Mouse (Mus musculus) thymus, postnatal 14 days (tissue): ENCODE results near the gene Mfge8.

Experiments used
- DNase-seq: peaks from one replicate; pipeline ENCODE4 v3.0.0; 2021

Mfge8 gene

DNA sequence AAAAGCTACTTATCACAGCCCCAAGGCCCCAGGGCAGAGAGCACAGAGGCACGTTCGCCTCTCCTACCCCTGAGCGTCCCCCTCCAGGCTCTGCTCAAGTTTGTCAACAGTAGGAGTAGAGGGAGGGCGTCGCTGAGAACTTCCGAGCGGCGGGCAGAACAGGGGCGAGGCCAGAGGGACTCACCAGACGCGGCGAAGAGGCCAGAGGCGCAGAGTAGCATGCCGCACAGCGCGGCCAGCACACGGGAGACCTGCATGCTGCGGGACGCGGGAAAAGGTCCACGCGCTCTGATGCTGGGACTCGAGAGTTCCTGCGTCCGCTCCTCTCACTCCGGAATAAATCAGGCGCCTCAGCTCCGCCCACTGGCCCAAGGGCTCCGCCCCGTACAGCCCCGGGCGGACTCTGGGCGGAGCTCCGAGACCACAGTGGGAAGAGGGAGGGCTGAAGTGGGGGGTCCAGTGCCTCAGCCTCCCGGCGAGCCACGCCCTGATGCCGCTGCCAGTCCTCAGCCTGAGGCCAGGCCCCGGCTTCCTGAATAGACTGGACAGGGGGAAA lies at the start of gene Mfge8:
Gene Mfge8, minus strand, starts transcription at position 350 of the 556 bp plus-strand sequence.
- peak; percentile 80 for DNase-seq

- no peak for DNase-seq
Observed at GRCm38 (mm10) chr7:79194560-79195413, 45.9 kb upstream of the Mfge8 start.

GRCm38 (mm10) chr7:79193936-79194335 lies 45.1 kb upstream of the Mfge8 start:
- DNase-seq = no peak

GRCm38 (mm10) chr7:79191501-79191900 lies 42.6 kb upstream of the Mfge8 start:
- DNase-seq = no peak

DNA sequence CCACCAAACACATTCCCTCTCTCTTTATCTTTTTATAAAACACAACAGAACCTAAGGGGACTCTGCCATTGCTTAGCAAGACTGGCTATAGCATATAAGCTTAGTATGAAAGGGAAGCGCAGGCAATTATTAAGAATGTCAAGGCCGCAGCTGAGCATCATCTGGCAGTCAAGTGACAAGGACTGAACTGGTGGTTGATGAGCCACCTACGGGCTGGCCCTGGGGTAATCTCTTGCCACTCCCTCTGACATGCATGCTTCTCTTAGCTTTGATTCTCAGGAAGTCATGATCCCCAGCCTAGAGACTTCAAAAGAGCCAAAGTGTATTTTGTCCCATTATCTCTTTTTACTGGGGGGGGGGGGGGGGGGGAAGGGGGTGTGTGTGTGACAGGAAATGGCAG lies 41.7 kb upstream of the Mfge8 start:
- peak; percentile 41 for DNase-seq

DNA sequence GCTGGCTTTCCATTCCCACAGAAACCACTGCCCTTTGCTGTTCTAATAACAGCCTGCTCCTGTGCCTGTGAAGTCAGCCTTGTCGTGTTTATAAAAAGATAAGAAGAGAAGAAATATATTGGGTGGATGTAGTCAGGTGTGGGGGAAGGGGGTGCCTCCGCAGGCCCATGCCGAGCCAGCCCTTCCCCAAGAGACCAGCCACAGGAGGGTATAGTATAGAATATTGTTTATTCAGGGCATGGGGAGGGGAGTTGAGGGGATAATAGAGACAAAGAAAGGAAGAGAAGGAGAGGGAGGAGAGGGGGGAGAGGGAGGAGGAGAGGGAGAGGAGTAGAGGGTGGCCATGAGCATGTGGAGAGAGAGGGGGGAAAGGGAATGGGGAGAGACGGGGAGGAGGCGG lies 40.4 kb upstream of the Mfge8 start:
- DNase-seq = no peak

DNA sequence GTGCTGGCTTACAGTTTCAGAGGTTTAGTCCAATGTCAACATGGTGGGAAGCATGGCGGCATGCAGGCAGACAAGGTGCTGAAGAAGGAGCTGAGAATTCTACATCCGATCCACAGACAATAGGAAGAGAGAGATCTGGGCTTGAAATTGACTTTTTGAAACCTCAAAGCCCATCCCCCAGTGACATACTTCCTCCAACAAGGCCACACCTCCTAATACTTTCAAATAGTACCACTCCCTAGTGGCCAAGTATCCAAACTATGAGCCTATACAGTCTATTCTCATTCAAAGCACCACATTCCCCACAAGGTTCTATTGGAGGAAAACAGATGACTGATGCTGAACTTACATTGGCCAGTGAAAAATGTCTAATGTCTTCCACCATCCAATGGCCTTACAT lies 38.7 kb upstream of the Mfge8 start:
- DNase-seq = no peak

DNA sequence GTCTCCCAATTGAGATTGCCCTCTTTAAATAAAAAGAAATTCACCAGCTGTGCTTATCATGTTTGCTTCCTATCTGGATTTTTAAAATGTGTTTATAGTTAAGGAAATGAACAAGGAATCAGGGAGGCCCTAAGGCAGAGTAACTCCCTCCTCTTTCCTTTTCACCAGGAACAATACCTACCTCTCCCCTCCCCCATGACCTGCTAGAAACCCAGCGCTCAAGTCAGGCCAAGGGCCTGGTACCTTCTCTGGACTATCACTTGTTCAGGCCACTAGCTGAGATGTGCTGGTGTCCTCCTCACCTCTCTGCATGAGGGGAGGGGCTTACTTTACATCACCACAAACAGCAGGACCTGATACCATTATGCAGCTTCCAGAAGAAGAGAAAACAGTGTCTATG lies 34.6 kb upstream of the Mfge8 start:
- DNase-seq = no peak

DNA sequence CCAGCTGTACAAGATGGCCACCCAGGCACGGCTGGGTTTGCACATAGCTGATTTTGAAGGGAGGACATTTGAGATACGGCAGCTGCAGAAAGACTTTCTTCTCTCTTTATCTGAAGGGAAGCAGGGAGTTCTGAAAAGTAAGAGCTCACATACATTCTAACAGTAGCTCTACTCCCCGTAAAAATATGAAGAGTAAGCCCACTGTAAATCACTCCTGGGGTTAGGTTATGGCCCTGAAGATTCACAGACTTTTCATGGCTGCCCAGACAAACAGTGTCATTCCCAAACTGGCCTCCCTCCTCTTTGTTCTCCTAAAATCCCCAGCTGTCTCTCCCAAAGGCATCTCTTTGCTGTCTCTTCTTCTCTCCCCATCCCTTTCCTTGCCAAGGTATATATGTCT lies 24.9 kb upstream of the Mfge8 start:
- no peak for DNase-seq

DNA sequence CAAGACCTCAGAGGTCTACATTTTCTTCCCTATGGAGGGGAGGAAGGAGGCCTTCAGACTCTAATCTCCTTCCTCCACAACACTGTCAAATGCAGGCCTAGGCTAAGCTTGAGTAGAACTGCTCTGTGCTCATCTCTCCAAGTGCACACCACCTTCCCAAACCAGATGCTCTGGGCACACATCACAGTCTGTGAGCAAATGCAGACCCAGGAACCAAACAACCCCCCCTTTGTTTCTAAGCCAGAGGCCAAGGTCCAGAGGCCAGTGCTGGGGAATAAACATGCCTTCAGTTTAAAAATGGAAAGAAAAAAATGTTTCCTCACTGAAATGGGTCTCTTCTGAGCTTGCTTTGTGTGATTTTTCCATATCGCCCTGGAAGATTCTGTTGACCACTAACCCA lies 22.9 kb upstream of the Mfge8 start:
- no peak for DNase-seq

DNA sequence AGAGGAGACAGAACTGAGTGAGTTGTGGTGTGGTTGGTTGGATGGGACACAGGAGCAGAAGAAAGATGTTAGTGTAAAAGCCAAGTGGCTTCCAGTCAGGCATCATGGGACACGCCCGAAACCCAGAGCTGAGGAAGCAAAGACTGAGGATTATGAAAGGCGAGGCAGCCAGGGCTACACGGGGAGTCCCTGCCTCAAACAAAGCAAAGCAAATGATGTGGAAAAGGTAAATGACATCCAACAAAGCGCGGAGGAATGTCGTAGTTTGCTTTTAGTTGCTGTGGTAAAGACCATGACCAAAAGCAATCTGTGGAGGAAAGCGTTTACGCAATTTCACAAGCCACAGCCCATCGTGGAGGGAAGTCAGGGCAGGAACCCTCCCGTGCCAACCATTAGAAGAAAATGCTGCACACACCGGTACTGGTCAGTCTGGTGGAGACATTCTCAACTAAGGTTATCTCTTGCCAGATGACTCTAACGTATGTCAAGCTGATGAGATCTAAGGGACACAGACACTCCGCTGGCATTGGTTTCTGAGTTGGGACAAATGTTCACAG lies 18.2 kb upstream of the Mfge8 start:
- DNase-seq = no peak

DNA sequence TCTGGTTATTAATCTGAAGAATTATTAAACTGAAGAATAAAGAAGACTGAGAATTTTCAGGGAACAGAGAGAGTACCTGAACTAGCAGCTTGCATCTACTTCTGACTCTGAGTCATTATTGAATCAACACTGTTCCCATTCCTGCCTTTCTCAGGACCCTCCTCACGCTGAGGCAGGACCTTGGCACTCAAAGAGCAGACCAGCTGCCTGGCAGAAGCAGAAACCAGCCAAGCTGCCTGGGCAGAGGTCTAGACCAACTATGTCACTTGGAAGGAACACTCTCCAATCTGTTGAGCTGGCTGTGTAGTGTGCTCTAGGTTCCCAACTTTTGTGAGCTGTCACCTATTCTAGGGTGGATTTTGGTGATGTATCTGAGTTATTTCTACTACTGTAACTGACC lies 10.5 kb upstream of the Mfge8 start:
- DNase-seq = no peak

DNA sequence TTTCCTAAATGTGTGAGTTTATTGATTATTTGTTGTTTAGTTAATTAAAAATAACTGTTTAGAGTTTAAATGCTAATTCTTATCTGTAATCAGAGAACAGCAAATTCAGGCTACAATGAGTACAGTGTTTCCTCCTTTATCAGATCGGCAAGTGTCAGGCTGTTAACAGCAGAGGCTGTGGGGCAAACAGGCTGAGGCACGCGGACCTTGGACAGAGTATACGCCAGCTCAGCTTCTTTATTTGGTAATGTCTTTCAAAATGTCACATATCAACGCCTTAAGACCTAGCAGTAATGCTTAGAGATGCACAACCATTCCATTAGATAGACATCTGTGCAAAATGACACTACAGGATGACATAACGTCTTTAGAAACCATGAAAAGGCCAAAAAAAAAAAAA lies 662 bp upstream of the Mfge8 start:
- no peak for DNase-seq

- no peak for DNase-seq
Observed at GRCm38 (mm10) chr7:79147931-79148653, 768 bp downstream of the Mfge8 start.

DNA sequence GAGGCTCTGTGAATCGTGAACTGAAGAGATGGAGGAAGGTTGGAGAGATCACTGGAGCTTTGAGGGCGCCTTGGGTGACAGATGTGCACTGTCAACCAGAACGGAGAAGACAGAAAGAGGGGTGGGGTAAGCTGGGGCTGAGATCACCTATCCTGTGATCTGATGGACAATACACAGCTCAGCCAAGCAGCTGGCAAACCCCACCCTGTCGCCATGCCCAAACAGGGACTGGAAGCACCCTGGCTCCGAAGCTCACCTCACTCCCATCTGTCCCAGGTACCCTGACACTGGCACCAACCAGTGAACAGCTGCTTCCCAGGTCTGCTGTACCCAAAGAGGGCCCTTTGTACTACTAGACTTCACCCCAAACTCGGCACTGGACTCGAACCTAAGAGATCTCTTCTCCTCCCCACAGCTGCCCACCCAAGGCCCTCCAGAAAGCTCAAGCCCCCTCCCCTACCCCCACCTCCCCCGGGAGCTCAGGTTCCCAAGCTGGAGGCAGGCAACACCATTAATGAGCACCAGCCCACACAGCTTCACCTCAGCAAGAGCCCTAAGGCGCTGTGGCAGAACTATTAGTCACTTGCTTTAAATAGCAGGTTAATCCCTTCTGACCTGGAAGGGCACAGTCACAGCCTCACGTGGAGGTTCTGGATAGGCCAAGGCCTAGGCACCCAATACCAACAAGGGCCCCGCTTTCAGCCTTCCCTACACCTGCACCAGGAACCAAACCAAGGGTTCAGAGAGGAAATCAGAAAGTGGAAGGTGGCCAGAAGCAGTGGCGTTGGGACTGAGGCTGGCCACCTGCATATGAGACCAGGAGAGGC lies 1.6 kb downstream of the Mfge8 start:
- DNase-seq = peak; percentile 24

- DNase-seq = peak; percentile 71
Observed at GRCm38 (mm10) chr7:79140897-79141296, 8.0 kb downstream of the Mfge8 start.

GRCm38 (mm10) chr7:79139891-79140591 lies 8.8 kb downstream of the Mfge8 start:
- no peak for DNase-seq

DNA sequence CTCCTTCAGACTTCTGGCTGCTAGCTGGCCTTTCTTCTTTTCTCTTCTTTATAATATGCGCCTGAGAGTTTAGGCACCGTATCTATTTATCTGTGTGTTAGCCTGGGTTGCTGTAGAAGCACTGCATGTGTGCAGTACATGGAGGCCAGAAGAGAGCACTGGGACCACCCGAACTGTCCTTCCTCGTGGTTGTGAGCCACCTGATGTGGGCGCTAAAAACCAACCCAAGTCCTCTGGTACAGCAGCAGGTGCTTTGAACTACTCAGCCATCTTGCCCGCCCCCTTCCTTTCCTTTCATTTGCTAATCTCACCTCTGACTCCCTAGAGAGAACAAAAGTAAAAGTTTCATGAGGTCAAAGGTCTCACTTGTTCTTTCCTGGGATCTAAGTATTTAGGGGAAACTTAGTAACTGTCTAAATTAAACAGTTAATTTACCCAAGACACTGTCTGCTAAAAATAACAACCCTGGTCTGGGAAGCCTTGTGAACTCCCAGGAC lies 9.5 kb downstream of the Mfge8 start:
- no peak for DNase-seq

DNA sequence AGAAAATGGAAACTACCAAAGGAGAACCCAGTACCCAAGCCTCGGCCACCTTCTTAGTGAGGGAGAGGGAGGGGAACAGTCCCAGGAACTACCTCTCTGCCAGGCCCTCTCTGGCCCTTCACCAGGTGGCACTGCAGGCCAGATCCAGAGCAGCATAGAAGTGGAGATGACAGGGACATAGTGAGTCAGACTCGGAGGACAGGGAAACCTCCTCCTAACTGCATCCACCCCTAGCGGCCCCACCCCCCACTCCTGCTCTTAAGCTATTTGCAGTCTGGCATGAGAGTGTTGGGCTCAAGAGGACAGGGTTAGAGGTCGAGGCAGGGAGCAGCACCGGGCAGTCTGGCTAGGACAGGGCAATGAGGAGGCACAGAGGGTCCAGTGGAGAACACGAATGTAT lies 15.5 kb downstream of the Mfge8 start:
- DNase-seq = no peak

GRCm38 (mm10) chr7:79130843-79131444 lies 17.9 kb downstream of the Mfge8 start, which contains the start of gene Hapln3:
Gene Hapln3, minus strand, starts transcription at chr7:79131018.
- DNase-seq = no peak

GRCm38 (mm10) chr7:79130385-79130784 lies 18.5 kb downstream of the Mfge8 start:
- no peak for DNase-seq
